Mouse (Mus musculus): ENCODE data around the gene D930007J09Rik.
A peak's percentile ranks its signal among the peaks of the same experiment; 100 is the strongest.

Gene D930007J09Rik

GRCm38 (mm10) chr13:32819926-32820325, 17.3 kb upstream of the D930007J09Rik start:
- no peak for DNase-seq (ENCODE audit: low spot score)

DNA sequence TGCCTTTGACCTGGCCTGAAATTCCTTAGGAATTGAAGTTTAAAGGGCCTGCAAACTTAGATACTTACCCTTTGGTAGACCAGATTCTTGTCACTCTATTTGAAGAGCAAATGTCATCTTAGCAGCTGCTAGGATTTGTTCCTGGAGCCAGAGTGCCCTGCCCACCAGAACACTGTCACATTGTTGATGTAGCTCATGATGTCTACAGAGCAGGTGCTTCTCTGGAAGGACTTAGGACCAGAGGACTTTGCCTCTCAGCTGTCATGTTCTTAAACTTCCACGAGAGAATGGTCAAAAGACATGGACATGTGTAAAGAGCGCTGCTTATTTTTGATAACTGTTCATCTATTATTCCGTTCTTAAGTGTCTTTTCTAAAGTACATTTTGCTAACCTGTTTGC, 16.6 kb upstream of the D930007J09Rik start:
- DNase-seq (ENCODE audit: low spot score) = no peak

DNA sequence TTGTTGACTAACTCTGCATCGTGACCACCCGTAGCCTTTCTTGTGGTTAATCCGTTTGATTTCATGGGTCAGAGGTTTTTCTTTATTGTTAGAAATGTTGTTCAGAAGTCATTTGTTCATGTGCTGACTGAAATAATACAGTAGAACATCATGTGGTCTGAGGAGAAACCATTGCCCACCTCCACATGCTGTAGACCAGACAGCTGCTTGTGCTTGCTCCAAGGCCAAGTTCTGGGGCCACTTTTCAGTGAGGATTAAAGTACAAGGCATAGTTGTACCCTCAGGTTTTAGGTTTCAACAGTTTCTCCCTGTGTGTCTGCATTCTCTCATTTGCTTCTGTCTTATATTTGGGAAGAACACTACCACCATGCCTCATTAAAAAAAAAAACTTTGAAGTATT, 5.0 kb upstream of the D930007J09Rik start:
- DNase-seq (ENCODE audit: low spot score) = no peak

DNA sequence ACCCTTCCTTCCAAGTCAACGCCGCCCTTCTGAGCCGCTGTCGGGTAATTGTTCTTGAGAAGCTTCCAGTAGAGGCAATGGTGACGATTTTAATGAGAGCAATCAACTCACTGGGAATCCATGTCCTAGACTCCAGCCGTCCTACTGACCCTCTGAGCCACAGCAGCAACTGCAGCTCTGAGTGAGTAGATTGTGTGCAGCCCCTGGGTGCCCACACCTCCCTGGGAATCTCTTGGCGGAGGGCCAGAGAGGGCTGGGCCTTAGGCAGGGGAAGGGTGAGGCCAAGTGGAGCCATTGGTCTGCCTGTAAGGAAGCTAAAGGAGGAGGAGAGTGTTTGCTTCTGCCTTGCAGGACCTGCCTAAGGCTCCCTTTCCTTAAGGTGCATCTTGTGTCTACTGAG, 4.2 kb upstream of the D930007J09Rik start:
- DNase-seq (ENCODE audit: low spot score) = no peak

DNA sequence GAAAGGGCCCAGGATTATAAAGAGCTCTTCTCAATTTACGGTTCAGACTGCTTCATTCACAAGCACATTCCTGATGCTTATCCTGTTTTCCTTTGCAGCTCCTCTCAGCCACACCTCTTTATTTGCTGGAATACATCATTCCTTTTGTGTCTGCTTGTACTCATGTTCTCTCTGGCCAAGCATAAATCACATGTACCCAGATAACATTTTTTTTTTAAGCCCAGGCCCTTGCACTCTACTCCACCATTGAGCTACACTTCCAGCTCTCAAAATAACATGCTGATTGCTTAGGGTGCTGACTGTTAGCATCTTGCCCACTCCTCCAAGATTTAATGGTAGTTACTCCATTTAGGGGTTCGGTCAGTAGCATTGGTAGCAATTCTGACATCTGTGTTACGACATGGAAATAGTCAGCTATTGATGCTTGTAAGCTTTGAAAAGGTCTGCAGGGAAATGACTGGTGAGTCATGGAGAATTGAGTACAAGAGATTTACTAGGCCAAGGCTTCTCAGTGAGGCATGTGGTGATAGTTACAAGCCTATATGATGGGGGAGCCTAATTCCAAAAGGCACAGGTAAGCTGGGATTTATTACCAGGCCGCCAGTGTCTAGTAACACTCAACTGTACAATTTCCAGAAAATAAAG, 1.2 kb upstream of the D930007J09Rik start:
- no peak for DNase-seq (ENCODE audit: low spot score)

GRCm38 (mm10) chr13:32801693-32802221, 892 bp downstream of the D930007J09Rik start, which contains the start of gene Wrnip1:
Wrnip1 (plus strand) TSS chr13:32802038.
- DNase-seq (ENCODE audit: low spot score) = peak; percentile 95

DNA sequence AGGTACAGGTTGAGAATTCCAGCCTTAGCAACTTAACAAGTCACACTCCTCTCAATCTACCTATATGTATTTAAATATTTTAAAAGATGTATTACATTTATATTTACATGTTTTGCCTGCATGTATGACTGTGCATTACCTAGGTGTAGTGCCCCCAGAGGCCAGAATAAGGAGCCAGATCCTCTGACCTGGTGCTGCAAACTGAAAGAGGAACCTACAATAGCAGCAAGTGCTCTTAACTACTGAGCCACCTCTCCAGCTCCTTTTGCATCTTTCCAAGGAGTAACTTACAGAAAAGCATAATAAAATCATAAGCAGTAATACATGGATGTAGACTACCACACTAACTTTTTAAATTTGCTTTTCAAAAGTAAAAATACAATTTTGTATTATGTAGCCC, 1.8 kb downstream of the D930007J09Rik start:
- DNase-seq (ENCODE audit: low spot score) = peak; percentile 42

DNA sequence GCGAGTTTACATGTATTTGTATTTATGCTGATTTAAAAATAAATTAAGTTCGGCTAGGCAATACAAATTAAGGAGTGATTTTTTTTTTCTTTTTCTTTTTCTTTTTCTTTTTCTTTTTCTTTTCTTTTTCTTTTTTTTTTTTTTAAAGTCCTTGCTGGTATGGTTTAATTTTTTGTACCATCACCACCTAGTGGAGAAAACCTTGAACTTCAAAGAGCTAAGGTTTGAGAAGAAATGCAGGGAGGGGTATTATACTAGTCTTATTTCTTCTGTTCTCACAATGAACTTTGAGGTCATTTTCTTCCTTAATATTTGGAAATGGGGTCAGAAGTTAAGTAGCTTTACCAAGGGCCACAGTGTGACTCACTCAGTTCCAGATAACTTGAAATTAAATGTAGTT, 3.5 kb downstream of the D930007J09Rik start:
- peak; percentile 23 for DNase-seq (ENCODE audit: low spot score)

GRCm38 (mm10) chr13:32797085-32797484, 5.6 kb downstream of the D930007J09Rik start:
- DNase-seq (ENCODE audit: low spot score) = no peak

DNA sequence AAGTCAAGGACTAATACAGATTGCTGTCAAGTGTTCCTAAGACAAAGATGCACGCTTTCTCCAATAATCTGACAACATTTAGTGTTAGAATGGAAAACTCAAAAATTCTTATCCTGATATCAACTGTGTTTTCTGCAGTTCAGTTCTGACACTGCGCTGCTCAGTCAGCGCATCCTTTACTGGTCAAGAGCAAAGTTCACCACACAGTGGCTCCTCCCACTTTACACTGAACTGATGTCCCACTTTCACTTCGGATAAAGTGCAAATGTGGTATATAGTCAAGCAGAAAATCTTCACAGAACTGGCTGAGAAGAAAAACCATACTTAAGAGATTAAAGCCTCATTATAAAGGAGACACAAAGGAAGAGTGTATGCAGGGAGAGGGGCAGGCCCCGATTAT, 7.5 kb downstream of the D930007J09Rik start:
- no peak for DNase-seq (ENCODE audit: low spot score)

GRCm38 (mm10) chr13:32794619-32795018, 8.0 kb downstream of the D930007J09Rik start:
- no peak for DNase-seq (ENCODE audit: low spot score)

DNA sequence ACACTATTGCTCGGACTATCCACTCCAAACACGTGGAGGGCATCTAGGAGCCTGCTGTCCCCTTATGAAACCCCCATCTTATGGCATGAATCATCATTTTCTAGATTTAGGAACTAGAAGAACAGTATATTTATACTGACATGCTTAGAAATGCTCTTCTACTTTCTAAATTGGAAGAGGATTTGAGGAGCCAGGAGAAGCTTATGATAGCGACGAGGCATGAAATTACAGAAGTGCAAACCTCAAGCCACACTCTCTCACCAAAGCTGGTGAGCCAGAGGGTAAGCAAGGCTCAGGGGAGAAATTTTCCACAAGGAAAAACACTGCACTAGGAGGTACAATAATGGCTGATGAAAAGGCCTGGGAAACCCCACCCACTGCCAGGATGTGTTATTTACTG, 12.9 kb downstream of the D930007J09Rik start:
- DNase-seq (ENCODE audit: low spot score) = no peak

- no peak for DNase-seq (ENCODE audit: low spot score)
Observed at GRCm38 (mm10) chr13:32787584-32787983, 15.1 kb downstream of the D930007J09Rik start.

GRCm38 (mm10) chr13:32783816-32784215, 18.8 kb downstream of the D930007J09Rik start, which contains the start of gene Mylk4:
Mylk4 (minus strand) TSS chr13:32783954.
- no peak for DNase-seq (ENCODE audit: low spot score)

DNA sequence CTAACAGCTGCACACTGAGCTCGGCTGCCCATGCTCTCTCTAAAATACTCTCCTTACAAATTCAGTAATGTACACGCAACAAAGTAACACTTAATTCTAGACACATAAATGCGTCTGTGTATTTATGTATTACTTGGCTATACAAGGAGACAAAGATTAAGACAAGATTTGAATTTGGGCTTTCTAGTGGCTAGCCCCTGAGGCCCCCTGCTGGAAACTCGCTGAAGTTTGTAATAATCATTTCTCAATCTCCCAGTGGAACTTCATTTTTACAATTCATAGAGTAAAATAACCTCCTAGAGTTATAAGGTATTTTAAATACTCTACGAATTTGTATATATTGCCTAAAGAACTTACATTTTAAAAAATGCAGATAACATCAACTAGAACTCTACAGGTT, 19.6 kb downstream of the D930007J09Rik start:
- DNase-seq (ENCODE audit: low spot score) = no peak

DNA sequence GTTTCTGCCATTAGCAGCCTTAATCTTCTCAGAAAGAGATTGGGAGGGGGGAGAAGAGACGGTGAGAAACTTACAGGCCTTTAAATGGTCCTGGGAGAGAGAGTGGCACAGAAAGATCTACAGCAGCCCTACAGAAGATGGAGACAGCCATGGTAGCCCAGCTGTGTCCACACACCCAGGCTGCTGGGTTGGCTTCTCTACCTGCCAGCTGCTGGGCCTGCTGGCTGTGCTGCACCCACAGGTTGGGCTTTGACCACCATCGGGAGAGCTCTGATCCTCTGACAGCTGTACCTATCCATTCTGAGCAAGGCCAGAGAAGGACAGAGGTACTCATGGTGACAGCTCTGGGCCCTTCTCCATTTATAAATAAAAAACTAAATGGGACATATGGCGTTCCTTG, 23.8 kb downstream of the D930007J09Rik start:
- DNase-seq (ENCODE audit: low spot score) = no peak

GRCm38 (mm10) chr13:32776350-32776749, 26.3 kb downstream of the D930007J09Rik start:
- no peak for DNase-seq (ENCODE audit: low spot score)

GRCm38 (mm10) chr13:32775889-32776288, 26.8 kb downstream of the D930007J09Rik start:
- DNase-seq (ENCODE audit: low spot score) = no peak

- DNase-seq (ENCODE audit: low spot score) = no peak
Observed at GRCm38 (mm10) chr13:32769960-32770359, 32.7 kb downstream of the D930007J09Rik start.

GRCm38 (mm10) chr13:32768104-32768503, 34.5 kb downstream of the D930007J09Rik start:
- DNase-seq (ENCODE audit: low spot score) = peak; percentile 20

DNA sequence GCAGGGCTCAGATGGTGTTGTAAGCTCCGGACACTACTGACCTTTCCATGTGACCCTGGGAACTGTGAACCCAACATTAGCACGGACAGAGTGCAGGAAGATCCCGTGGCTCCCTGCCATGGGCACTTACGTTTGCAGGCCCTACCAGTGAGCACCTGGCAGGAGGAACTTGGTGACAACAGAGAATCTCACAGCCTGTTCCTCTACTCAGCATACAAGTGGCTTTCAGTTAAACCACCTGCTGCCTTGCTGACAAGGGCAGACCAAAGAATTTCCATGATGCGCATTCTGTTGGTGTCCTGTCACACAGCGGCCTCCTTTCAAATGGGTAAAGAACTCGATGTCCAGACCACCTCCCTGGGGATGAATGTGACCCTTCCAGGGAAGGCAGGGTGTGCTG, 38.2 kb downstream of the D930007J09Rik start:
- no peak for DNase-seq (ENCODE audit: low spot score)

DNA sequence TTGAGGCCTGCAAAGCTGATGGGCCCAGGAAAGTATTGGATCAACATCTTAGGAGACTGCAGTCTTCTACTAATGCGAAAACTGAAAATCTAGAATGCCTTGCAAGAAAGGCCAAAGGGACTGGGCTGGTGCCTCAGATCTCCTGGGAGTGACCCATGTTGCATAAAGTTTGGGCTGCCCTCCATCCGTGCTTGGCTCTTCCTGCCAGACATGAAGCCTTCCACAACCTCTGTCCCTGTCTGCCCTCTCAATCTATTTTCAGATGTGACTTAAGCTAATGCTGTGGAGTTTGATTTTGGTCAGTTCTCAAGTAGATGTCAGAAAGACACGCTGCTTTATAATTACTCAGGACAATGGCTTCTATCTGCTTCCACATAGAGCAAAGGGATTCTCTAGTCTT, 39.5 kb downstream of the D930007J09Rik start:
- DNase-seq (ENCODE audit: low spot score) = no peak

DNA sequence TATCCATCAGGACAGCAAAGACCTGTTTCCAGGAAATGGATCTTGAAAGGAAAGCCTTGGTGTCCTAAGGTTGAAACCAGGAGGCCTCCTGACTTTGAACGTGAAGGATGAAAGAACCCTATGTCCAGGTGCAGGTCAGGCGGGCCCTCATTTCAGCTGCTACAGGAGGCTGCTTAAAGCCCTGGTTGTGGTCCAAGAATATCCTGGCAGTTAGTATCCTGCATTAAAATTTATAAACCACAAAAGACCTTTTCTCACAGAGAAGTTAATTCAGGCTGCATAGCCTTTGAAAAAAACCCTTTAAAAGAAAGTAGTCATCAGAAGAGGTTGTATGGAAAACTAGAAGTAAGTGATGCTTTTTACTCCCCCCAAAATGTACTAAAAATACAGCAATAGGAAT, 41.9 kb downstream of the D930007J09Rik start:
- DNase-seq (ENCODE audit: low spot score) = no peak

DNA sequence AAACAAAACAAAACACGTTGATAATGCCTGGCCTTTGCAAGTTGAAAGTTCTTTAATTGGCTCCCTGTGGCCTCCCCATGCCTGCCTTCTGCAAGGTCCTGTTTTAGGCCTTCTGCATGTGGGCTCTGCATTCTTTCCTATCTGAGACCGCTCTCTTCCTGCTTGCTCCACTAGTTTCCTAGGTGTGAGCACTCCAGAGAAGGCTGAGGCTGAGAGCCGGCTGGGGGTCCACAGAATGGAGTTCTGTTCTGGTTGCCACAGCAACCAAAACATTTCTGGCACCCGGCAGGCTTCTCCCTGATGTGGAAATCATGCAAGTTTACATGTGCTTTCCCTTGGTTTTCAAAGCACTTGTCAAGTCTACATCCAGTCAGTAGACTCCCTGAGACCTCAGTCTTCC, 43.6 kb downstream of the D930007J09Rik start:
- DNase-seq (ENCODE audit: low spot score) = no peak
